Mouse (Mus musculus) liver, embryonic 16.5 days (tissue): ENCODE data around the gene Sfta2. TPM values are rescaled to one million over a fixed set of nuclear protein-coding genes. Genes with fewer than 3 reads are reported as not detected.

Experiments
- ATAC-seq: fragments of 200-750 bp; cut with Nextera tagmentation; 2 replicates; pipeline ENCODE4 v1.8.0; 2017; ENCODE audit warnings: low read depth, mild to moderate bottlenecking, moderate number of reproducible peaks, moderate library complexity
- H3K27ac ChIP-seq: fragments of 300-500 bp; sonication (generic); 2 replicates; pipeline ENCODE4 v1.5.1; 2014; ENCODE audit warnings: mild to moderate bottlenecking, low read length
- H3K27me3 ChIP-seq: fragments of 300-500 bp; sonication (generic); 2 replicates; pipeline ENCODE4 v1.6.1; 2014; ENCODE audit warnings: low read depth, low read length, mixed read lengths; ENCODE audit not compliant: control insufficient read depth, insufficient read depth
- H3K36me3 ChIP-seq: fragments of 300-500 bp; sonication (generic); 2 replicates; pipeline ENCODE4 v1.6.1; 2014; ENCODE audit warnings: mild to moderate bottlenecking; ENCODE audit not compliant: control insufficient read depth, insufficient read depth
- H3K4me1 ChIP-seq: fragments of 300-500 bp; sonication (generic); 2 replicates; pipeline ENCODE4 v1.6.1; 2014; ENCODE audit warnings: low read depth, low read length, mixed read lengths; ENCODE audit not compliant: control insufficient read depth
- H3K4me2 ChIP-seq: fragments of 300-500 bp; sonication (generic); 2 replicates; pipeline ENCODE4 v1.6.1; 2014; ENCODE audit warnings: low read depth, low read length, mixed read lengths
- H3K4me3 ChIP-seq: fragments of 300-500 bp; sonication (generic); 2 replicates; pipeline ENCODE4 v1.5.1; 2014; ENCODE audit warnings: low read depth, mild to moderate bottlenecking, low read length
- H3K9ac ChIP-seq: fragments of 300-500 bp; sonication (generic); 2 replicates; pipeline ENCODE4 v1.6.1; 2014; ENCODE audit warnings: low read depth, low read length
- H3K9me3 ChIP-seq: fragments of 300-500 bp; sonication (generic); replicated peaks from 2 replicates; pipeline ENCODE4 v1.6.1; 2016; ENCODE audit warnings: low read length; ENCODE audit not compliant: control insufficient read depth
- WGBS: fragments of 180-500 bp; shearing (Covaris S2); extraction: QIAGEN DNeasy Blood & Tissue Kit; methylation state at CpG from one replicate; pipeline ENCODE4 v1.1.7; 2014; ENCODE audit not compliant: insufficient replicate concordance; 5-methylcytosine and 5-hydroxymethylcytosine counted together
- polyA plus RNA-seq: library from polyadenylated mRNA; unstranded; fragments of >200 nt; fragmentation: Nextera tagmentation; extraction: Ambion mirVana; gene quantifications from 2 replicates; pipeline ENCODE4 v1.2.1, GENCODE M21; 2015

Gene Sfta2
- polyA plus RNA-seq, 1 experiment from 2014 or later: not detected

GRCm38 (mm10) chr17:35697429-35697758, 96.0 kb downstream of the Sfta2 start:
- Histone ChIP-seq H3K36me3 (no peaks in the 10 kb centered on the region), H3K9ac (no peak overlapping the region), H3K4me2 (no peak overlapping the region), H3K9me3 (0 out of 2 replicates have a peak, but pooled peaks cover 2% of the 10 kb centered on the region), H3K27ac (no peak overlapping the region), H3K4me3 (no peak overlapping the region), H3K27me3 (peaks cover 58% of the 10 kb centered on the region), H3K4me1 (peaks cover 3% of the 10 kb centered on the region)
- 16% methylated on average over 1 of the region's 1 CpGs for WGBS
- no peak for ATAC-seq

DNA sequence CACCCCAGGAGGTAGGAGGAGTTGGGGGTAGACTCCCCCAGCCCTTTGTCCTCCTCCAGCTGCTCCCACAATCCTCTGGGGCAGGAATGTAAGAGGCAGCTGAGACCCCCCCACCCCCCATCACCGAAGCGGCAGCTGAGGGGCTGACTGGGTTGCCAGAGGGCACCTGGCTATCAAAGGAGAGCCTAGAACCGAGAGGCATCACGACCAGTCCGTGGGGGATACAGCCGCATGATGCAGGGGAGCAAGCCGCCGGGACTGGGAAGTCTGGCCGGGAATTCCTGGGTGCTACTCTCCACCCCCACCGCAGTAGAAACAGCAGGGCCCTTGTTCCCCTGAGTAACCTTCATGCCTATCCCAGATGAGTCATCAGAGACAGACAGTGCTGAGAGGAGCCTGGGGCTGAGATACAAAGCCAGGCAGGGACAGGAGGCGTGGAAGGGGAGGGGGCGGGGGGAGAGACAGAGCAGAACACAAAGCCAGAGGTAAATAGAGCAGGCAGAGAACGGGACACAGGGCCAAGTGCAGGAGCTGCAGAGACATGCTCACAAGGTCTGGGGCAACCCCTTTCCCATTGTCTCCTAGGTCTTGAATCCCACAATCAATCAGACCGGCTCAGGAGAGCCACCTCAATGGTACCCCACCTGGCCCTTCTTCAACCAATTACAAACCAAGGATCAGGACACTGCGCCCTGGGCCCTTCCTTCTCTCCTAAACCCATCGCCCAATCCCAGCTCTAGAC, 96.6 kb downstream of the Sfta2 start:
- no peak for ATAC-seq
- WGBS: 9% methylated on average over 16 of the region's 16 CpGs
- Histone ChIP-seq H3K4me2 (no peak overlapping the region), H3K27me3 (peaks cover 62% of the 10 kb centered on the region), H3K4me1 (peaks cover 3% of the 10 kb centered on the region), H3K36me3 (no peaks in the 10 kb centered on the region), H3K4me3 (no peak overlapping the region), H3K27ac (no peak overlapping the region), H3K9me3 (0 out of 2 replicates have a peak, but pooled peaks cover 2% of the 10 kb centered on the region), H3K9ac (no peak overlapping the region)

- no peak for ATAC-seq
- Histone ChIP-seq H3K4me1 (peaks cover 3% of the 10 kb centered on the region), H3K27ac (no peak overlapping the region), H3K9me3 (0 out of 2 replicates have a peak, but pooled peaks cover 2% of the 10 kb centered on the region), H3K27me3 (peaks cover 64% of the 10 kb centered on the region), H3K9ac (no peak overlapping the region), H3K4me2 (no peak overlapping the region), H3K4me3 (no peak overlapping the region), H3K36me3 (no peaks in the 10 kb centered on the region)
- WGBS: 32% methylated on average over 5 of the region's 5 CpGs
Observed at GRCm38 (mm10) chr17:35698501-35698883, 97.1 kb downstream of the Sfta2 start.

DNA sequence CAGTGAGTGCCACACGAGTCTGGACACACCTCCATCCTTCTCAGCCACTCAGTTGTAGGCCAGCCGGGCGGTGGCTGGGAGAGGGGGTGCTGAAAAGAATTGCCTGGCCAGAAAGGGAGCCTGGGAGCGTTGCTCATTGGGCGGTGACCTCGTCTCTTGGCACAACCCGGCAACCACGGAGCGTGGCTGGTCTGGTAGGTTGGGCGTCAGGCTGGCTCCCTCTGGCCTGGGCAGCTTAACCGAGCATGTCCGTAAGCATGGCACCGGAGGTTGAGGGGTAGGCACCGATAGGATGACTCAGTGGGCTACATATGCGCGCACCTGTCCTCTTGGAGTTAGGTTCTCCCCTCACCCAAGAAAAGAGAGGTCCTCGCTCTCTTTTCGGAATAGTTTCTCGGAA, 98.6 kb downstream of the Sfta2 start:
- peak overlapping the region; percentile 69 for H3K4me2 ChIP-seq
- peak overlapping the region; percentile 54 for H3K4me3 ChIP-seq
- peaks cover 77% of the 10 kb centered on the region for H3K27me3 ChIP-seq
- H3K9me3 ChIP-seq: 0 out of 2 replicates have a peak, but pooled peaks cover 2% of the 10 kb centered on the region
- ATAC-seq: no peak
- H3K27ac ChIP-seq: no peak overlapping the region
- peak overlapping the region; percentile 43; the same call in 1 of the 2 replicates for H3K9ac ChIP-seq
- no peaks in the 10 kb centered on the region for H3K36me3 ChIP-seq
- peaks cover 3% of the 10 kb centered on the region for H3K4me1 ChIP-seq
- 6% methylated on average over 19 of the region's 19 CpGs for WGBS

Other genes with a start within 250 kb of the Sfta2 start
- 2.1 and 2.5 TPM in 2 replicates for gene H2-Q4, start 221.9 kb upstream of the Sfta2 start, polyA plus RNA-seq
- gene H2-Q6, start 176.7 kb upstream of the Sfta2 start, polyA plus RNA-seq: 8.7 and 9.7 TPM in 2 replicates
- gene H2-Q7, start 162.4 kb upstream of the Sfta2 start, polyA plus RNA-seq: 16.0 and 16.6 TPM in 2 replicates
- gene H2-Q10, start 131.5 kb upstream of the Sfta2 start, polyA plus RNA-seq: 377 and 430 TPM in 2 replicates
- not detected in 2 replicates for gene Pou5f1, start 95.5 kb upstream of the Sfta2 start, polyA plus RNA-seq
- gene Tcf19, start 84.7 kb upstream of the Sfta2 start, polyA plus RNA-seq: 39.5 and 40.2 TPM in 2 replicates
- gene Cchcr1, start 84.4 kb upstream of the Sfta2 start, polyA plus RNA-seq: 7.5 and 8.2 TPM in 2 replicates
- 0.17 and 0.19 TPM in 2 replicates for gene Psors1c2, start 68.3 kb upstream of the Sfta2 start, polyA plus RNA-seq
- 0.02 TPM in 1 of 2 replicates, not detected in the other for gene Cdsn, start 49.4 kb upstream of the Sfta2 start, polyA plus RNA-seq
- gene 2300002M23Rik, start 34.1 kb upstream of the Sfta2 start, polyA plus RNA-seq: not detected in 2 replicates
- not detected in 2 replicates for gene Gm9573, start 25.1 kb downstream of the Sfta2 start, polyA plus RNA-seq
- not detected in 2 replicates for gene Mucl3, start 42.1 kb downstream of the Sfta2 start, polyA plus RNA-seq
- gene Vars2, start 66.0 kb downstream of the Sfta2 start, polyA plus RNA-seq: 4.9 and 6.5 TPM in 2 replicates
- 21.4 and 21.6 TPM in 2 replicates for gene Gtf2h4, start 72.2 kb downstream of the Sfta2 start, polyA plus RNA-seq
- 2.9 and 4.1 TPM in 2 replicates for gene Ddr1, start 103.1 kb downstream of the Sfta2 start, polyA plus RNA-seq
- gene Ier3, start 220.1 kb downstream of the Sfta2 start, polyA plus RNA-seq: 15.8 and 19.4 TPM in 2 replicates
- 32.7 and 33.6 TPM in 2 replicates for gene Flot1, start 221.7 kb downstream of the Sfta2 start, polyA plus RNA-seq
- 328 and 345 TPM in 2 replicates for gene Tubb5, start 236.8 kb downstream of the Sfta2 start, polyA plus RNA-seq
- 10.0 and 10.3 TPM in 2 replicates for gene Mdc1, start 240.0 kb downstream of the Sfta2 start, polyA plus RNA-seq